Mouse (Mus musculus) mouse trophoblast stem cell (cell line): ENCODE measurements around the gene Pou5f1.

Experiments used
- in situ Hi-C, 2 experiments: fragments of 300-500 bp; cut with MseI, MboI; formaldehyde crosslinking; loops; 2 replicates in 1 of 2; 3 replicates in 1 of 2; pipeline ENCODE4 v1.15.1; 2025

Gene Pou5f1

DNA sequence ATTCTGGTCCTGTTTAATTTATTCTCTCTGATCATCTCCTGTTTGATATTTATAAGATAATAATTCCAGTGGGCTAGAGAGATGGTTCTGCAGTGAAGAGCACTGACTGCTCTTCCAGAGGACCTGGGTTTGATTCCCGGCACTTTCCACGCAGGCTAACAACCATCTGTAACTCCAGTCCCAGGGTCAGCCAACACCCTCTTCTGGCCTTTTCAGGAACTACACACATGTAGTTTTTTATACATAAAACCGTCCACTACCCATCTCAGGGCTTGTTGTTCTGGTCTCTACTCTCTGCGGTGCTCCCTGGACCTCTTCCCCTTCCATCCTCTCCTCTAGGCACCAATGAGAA, 44.3 kb downstream of the Pou5f1 start:
- in situ Hi-C loops = no loop called here

- in situ Hi-C loops = no loop called here
Observed at GRCm38 (mm10) chr17:35550871-35551270, 45.1 kb downstream of the Pou5f1 start.

DNA sequence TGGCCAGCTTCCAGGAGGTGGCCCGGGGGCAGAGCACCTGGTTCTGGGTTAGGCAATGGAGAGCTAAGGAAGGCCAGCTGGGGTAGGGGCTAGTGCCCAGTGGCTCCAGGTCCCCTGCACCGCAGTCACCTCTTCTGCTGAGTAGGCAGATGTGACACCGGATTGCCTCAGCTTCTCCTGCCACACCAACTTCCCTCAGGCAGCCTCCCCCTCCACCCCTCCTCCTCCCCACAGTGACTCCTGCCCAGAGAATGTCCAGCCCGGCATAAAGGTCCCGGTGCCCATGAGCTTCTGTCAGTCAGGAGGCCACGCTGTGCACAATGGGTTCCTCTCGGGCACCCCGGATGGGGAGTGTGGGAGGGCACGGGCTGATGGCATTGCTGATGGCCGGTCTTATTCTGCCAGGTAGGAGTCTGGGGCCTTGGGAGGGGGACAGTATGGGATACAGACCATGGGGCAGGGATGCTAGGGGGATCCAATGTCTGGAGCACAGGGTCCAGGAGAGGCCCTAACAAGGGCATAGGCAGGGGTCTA, 46.1 kb downstream of the Pou5f1 start, which contains the start of gene Cdsn:
TSS of gene Cdsn (plus strand) at position 248 of the 534 bp plus-strand sequence.
- in situ Hi-C loops = no loop called here

- in situ Hi-C loops = no loop called here
Observed at GRCm38 (mm10) chr17:35554321-35554720, 48.5 kb downstream of the Pou5f1 start.

DNA sequence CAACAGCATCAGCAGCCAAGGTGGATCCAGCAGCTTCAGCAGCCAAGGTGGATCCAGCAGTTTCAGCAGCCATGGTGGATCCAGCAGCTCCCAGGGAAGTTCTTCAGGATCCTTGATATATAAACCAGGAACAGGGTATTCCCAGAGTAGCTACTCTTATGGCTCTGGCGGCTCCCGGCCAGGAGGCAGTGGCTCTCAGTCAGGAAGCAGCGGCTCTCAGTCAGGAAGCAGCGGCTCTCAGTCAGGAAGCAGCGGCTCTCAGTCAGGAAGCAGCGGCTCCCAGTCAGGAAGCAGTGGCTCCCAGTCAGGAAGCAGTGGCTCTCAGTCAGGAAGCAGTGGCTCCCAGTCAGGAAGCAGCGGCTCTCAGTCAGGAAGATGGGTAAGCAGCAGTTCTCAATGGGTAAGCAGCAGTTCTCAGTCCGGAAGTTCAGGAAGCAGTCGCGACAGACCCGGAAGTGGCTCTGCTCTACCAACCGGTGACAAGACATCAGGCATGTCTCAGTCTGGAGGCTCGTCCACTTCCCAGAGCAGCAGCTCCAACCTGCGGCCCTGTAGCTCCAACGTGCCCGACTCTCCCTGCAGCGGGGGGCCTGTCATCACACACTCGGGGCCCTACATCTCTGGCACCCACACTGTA, 49.1 kb downstream of the Pou5f1 start:
- in situ Hi-C loops = no loop called here

DNA sequence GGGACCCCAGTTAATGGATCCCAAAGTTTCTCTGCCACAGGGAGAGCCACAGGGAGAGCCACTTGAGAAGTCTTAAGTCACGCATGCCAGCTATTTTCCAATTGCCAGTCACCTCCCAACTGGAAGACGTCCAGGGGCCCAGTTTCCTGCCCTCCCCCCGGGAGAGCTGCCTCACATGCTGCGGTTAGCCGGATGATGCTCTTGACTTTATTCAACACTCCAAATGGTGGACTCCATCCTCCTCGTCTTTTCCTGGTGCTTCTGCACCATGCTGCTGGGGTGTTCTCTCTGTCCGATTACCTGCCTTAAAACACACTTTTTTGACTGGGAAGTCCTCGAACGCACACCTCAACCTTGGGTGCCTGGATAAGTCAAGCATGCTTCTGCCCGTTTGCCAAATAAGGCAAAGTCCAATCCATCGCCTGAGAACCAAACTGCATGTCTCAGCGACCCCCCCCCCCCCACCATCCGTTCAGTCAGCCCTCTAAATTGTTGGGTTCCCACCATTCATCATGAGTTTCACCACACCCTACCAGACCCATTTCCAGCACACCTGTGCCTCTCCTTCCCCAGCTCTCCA, 50.5 kb downstream of the Pou5f1 start:
- in situ Hi-C loops = no loop called here

DNA sequence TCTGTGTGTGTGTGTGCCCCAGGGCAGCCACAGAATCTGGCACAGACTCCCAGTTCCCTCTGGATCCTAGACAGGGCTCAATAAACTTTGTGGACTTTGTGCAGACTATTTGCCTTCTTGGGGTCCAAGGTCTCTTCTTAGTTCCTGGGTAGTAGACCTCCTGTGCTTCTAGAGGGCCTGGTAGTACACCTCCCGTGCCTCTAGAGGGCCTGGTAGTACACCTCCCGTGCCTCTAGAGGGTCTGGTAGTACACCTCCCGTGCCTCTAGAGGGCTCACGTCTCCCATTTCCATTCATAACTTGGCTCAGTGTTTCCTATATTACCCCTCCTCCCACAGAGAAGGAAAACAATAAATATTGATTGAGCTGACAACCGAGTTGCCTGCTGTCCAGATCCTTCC, 51.0 kb downstream of the Pou5f1 start:
- in situ Hi-C loops = no loop called here

- in situ Hi-C loops = no loop called here
Observed at GRCm38 (mm10) chr17:35557351-35557750, 51.5 kb downstream of the Pou5f1 start.

GRCm38 (mm10) chr17:35558216-35558615, 52.4 kb downstream of the Pou5f1 start:
- in situ Hi-C loops = no loop called here
